Mouse (Mus musculus): Measurements from ENCODE around the gene Ltbp3.

The Ltbp3 gene

DNA sequence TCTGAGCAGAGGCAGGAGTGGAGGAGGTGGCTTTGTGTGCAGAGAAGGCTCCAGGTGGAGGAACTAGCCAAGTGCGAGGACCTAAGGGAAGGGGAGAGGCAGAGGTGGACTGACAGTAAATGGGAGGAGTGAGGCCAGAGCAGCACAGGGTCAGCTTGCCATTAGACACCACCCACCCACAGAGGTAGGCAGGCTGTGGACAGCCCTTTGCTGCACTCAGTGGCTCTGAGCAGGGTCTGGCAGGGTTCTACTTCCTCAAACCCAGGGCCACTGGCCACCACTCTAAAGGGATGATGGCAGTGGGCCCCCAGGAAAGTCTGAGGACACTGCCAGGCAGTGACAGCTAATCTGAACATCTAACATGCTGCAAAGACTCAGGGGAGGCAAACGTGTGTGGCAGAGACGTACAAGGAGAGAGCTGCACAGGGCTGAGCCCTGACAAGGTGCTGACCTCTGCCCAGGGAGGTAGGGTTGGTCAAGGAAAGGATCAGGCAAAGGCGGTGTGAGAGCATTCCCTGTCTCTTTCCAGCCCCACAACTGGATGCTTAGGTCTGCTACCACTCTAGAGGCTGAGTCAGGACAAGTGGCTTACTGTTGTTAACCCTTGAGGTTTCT is 16.7 kb upstream of the Ltbp3 start:
- no peak for DNase-seq (ENCODE audit: low spot score)

GRCm38 (mm10) chr19:5724549-5724941 is 16.2 kb upstream of the Ltbp3 start:
- DNase-seq (ENCODE audit: low spot score): no peak

DNA sequence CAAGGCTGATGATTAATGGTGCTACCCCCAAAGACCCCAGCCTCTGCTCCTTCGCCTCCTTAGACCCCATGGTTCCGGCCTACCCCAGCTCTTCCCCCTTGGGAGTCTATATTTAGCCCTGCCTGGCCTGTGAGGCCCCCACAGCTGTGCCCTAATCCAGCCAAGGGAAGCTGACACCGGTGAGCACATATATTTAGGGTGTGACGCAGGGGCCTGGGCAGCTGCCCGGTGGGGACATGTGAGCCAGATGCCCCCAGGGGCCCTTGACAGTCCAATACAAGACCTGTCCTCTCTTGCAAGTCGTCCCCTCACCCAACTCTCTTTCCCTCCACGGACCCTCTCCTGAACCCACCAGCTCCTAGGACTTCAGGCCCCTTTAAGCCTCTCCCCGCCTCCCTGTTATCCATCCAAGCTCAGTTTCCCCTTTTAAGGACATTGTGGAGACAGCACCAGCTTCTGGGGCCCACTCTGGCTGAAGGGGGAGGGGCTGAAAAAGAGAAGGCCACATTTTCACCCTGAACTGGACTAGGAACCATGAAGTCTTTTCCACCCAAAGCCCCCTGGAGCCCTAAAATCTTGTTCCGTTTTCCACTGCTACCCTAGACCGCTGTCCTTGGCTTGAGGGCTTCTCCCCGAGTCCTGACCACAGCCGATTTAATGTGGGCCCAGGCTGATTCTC is 15.5 kb upstream of the Ltbp3 start:
- DNase-seq (ENCODE audit: low spot score): no peak

DNA sequence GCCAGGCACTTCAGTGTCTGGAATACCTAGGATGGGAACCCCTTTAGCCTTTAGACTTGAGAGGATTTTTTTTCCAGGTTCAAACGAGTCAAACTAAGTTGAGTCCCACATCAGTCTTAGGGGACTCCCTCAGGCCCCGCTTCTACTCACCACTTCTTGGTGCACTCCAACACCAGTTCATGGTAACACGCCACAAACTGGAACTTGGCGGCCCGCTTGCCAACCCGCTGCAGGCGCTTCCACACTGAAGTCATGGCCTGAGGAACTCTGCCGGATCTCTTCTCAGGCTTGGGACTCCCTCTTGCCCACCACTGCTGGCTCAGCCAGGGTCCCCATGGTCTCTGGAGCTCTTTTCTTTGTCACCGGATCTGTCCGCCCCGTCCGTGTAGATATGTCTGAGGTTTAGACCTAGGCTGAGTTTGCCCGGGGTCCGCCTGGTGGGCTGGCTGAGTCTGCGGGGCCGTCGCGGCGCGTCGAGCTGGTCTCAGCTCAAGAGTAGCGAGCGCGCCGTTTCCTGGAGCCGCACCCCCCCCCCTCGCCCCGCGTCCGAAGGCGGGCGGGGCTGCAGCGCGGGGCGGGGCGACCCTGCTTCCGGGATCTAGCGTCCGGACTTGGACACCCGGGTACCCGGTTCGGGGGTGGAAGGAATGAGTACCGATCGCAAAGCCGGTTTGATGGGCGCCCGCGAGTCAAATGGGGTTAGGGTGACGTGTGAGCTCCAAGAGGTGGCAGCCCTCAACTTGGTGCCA is 14.8 kb upstream of the Ltbp3 start, which contains the start of gene Ehbp1l1:
TSS of gene Ehbp1l1 (minus strand) at position 551 of the 749 bp plus-strand sequence.
- peak; percentile 56 for DNase-seq (ENCODE audit: low spot score)

DNA sequence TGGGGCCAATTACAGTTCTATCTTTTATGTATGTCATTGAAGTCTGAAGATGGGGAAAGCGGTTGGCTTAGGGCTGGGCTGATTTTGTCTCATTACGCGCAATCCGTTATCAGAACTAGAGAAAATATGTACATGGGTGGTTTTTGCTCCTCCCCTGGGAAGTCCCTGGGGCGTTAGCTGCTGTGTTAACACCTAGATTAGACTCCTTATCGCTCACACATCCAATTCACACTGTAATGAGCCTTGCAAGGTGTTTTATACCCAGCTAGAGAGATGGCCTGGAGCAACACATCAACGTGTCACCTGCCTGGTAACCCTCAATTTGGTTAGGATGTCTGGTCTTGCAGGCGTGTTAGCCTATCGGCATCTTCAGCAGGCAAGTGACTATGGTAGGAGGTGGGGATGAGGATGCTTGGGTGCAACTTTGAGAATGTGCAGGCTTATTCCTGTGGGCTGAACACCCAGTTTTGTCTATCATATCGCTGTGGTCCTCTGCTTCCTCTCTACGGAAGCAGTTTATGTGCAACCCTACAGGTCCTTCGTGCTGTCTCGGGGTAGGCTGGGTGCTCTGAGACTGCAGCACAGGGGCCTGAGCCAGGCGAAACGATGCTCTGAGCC is 13.6 kb upstream of the Ltbp3 start:
- peak; percentile 66 for DNase-seq (ENCODE audit: low spot score)

DNA sequence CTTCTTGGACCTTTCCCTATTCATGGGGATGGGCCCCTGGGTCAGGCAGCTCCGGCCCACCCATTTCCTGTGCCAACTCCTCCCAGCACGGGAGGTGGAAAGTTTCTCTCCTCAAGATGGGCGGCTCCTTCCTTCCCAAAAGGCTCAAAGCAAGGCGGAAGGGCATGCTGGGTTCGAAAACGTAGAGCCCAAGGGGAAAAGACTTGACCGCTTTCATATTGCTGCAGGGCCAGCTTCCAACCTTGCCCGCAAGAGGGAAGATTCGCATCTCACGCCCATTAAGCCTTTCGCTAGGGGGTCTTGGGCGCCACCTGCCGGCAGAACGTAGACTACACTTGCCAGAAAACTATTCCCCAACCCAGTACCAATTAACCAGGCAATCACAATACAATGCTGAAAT is 13.0 kb upstream of the Ltbp3 start:
- DNase-seq (ENCODE audit: low spot score): peak; percentile 77

GRCm38 (mm10) chr19:5728631-5729443 is 11.9 kb upstream of the Ltbp3 start:
- DNase-seq (ENCODE audit: low spot score): no peak

- DNase-seq (ENCODE audit: low spot score): peak; percentile 63
Observed at GRCm38 (mm10) chr19:5729444-5729815, 11.3 kb upstream of the Ltbp3 start, which contains the start of gene Fam89b. Gene Fam89b, minus strand, starts transcription at chr19:5729653.

DNA sequence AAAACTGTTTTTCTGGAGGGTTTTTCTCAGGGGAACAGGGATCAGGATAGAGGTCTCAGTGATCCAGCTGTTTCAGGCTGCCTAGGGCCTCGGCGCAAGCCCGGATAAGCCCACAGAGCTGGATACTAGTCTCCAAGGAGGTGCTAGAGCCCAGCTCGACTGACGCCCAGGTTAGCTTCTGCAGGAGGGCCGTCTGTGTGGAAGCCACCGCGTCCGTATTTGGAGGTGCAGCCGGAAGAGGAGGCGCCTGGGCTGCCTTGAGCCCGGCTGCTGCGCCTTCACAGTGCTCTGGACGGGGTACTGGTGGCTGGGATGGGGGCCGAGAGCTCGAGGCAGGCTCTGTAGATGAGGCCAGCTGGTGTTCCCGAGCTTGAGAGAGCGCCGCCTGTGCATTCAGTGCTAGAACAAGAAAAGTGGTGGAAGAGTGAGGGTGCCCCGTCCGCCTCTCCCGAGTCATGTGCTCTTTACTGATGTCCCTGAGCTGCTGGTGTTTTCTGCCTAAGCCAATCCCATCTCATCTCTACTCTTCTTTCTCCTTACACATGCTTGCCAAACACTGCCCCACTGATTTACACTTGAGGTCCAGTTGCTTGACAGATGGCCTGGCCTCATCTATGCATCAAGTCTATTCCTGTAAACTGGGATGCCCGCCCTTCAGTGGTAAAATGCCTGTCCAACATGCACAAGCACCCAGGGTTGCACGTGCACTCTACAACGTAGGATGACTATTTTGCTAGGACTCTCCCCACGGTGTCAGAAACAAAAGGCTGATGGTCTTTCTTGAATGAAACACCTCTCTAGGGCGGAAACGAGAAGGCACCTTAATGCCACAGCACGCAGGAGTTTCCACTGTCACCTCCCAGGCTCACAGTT is 10.2 kb upstream of the Ltbp3 start:
- DNase-seq (ENCODE audit: low spot score): no peak

GRCm38 (mm10) chr19:5731264-5731978 is 9.3 kb upstream of the Ltbp3 start:
- peak; percentile 88 for DNase-seq (ENCODE audit: low spot score)

GRCm38 (mm10) chr19:5734325-5734724 is 6.4 kb upstream of the Ltbp3 start:
- no peak for DNase-seq (ENCODE audit: low spot score)

DNA sequence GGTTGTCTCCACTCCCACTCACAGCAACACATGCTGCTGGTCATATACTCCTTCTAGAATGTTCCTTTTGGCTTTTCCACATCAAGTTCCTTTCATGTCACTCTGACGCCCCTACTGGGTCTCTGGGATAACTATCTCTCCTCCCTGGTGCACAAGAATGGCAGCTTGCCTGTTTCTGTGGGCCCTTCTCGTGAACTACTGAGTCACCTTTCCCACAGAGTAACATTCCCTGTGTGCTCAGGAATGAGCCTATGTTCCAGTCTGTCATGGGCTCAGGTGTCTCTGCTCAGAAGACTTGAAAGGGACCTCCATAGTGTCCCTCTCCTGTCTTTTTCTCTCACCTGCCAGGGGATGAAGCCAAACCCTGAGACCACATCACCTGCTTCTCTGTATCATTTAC is 1.3 kb upstream of the Ltbp3 start:
- no peak for DNase-seq (ENCODE audit: low spot score)

GRCm38 (mm10) chr19:5741641-5742240 is 1.0 kb downstream of the Ltbp3 start:
- DNase-seq (ENCODE audit: low spot score): no peak

GRCm38 (mm10) chr19:5742241-5742641 is 1.5 kb downstream of the Ltbp3 start:
- no peak for DNase-seq (ENCODE audit: low spot score)

GRCm38 (mm10) chr19:5743576-5743975 is 2.9 kb downstream of the Ltbp3 start:
- DNase-seq (ENCODE audit: low spot score): no peak

DNA sequence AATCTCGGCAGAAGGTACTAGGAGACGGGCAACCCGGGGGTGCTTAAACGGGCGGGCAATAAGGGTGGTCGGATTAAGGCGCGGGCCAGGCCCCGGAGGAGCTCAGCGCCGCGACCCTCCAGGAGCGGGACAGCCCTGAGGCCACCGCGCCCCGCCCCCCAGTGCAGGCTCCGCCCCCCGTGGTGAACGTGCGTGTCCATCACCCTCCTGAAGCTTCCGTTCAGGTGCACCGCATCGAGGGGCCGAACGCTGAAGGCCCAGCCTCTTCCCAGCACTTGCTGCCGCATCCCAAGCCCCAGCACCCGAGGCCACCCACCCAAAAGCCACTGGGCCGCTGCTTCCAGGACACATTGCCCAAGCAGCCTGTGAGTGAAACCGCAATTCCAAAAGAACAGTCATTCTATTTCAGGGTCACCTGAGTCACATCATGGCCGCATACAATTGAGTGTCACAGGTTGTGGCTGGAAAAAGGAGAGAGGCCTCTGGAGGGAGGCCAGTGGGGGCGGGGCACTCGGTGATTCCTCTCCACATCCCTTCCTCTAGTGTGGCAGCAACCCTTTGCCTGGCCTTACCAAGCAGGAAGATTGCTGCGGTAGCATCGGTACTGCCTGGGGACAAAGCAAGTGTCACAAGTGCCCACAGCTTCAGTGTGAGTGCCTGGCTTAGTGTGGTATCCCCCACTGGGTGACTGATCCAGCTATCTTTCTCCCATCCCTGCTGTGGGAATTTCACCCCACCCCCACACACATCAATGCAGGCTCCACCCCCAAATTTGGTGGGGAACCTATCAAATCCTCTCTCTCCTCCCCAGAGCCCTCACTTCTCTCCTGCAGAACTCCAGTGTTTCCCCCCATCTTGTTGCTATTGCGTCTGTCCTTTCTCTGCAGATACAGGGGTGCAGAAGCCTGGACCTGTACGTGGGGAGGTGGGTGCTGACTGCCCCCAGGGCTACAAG is 5.3 kb downstream of the Ltbp3 start:
- no peak for DNase-seq (ENCODE audit: low spot score)

DNA sequence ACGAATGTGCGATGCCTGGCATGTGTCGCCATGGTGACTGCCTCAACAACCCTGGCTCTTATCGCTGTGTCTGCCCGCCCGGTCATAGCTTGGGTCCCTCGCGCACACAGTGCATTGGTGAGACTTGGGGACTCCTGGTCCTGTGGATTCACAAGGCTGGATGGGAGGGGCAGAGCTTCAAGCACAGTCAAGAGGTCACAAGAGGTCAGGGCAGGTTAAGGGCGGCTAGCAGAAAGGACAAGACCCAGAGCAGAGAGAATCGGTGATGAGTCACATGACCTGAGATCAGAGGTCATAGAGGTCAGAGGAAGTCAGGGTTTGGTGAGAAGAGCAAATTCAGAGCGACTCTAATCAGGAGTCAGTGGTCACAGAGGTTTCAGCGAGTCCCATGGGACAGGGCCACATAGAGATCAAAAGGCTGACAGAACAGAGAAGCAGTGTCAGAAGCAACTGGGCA is 6.2 kb downstream of the Ltbp3 start:
- DNase-seq (ENCODE audit: low spot score): no peak

DNA sequence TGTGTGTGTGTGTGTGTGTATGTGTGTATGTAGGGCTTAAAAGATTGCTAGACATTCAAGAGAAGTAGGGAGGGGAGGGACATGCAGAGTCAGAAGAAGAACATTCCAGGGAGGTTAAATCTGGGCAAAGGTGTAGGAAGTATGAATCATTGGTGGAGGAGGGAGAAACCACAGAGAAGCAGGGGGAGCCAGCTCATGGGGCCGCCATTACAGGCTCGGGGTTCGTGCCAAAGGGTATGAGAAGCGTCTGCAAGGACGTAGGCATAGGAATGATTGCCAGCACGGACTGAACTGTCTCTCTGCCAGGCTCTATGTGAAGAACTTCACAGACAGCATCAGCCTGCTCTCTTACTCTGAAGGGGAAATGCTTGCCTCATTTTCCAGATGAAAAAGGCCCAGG is 8.8 kb downstream of the Ltbp3 start:
- DNase-seq (ENCODE audit: low spot score): no peak
